In the genomic region with DNA sequence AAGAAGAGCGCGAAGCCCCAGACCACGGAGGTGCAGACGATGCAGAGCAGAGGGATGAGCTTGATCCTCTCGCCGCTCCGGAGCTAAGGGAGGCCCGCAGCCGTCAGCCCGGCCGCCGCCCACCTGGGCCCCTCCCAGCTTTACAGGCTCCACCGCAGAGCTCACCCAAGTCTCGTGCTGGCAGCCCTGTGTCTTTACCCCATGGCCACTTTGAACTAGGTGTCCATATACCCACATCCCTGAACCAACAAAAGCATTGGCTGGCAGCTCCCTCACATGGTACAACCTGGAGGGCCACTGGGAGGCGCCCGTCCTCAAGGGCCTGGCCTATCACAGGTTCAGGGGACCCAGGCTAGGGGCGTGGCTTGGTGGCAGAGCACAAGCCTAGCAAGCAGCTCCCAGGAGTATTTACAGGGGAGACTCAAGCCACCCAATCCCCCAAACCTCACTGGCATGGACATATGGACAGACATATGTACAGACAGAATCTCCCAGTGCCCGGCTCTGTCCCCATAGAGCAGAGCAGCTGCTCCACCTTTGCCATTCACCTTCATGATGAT, we compare ENCODE assay signal across 8 mouse cellular contexts. TPM values are rescaled to one million over a fixed set of nuclear protein-coding genes. Genes with fewer than 3 reads are reported as not detected.
DNase-seq lines count a peak whose midpoint lies in the region; ATAC-seq lines count a peak whose summit lies in the region.

No protein-coding gene starts in this region.

- DNase-seq in heart, adult 11 months, result peak; percentile 92
- no peak for DNase-seq in heart, postnatal 25 days (ENCODE audit: low spot score)
- DNase-seq in retina, postnatal 1 day, result peak; percentile 22
- no peak for DNase-seq in retina, embryonic 14.5 days (ENCODE audit: low spot score)
- DNase-seq in cerebellum, postnatal 25 days, result peak; percentile 50 to 70
- DNase-seq in right cerebral cortex, postnatal 4 days, result no peak
- no peak for DNase-seq in urinary bladder, postnatal 25 days (ENCODE audit: low spot score)

- peak; percentile 38; the same call in 1 of the 2 replicates for ATAC-seq in megakaryocyte-erythroid progenitor cell, adult 5-6 weeks (replicated peaks; ENCODE audit: low FRiP score, low TSS enrichment, poor library complexity, severe bottlenecking)

- intact Hi-C loops in heart, postnatal 25 days (cut with DNase I), result no loop called here

RNA-seq across cellular contexts. Expression of gene Tagln, which starts 5.6 kb away (rescaled TPM):
- total RNA-seq in heart, postnatal 25 days (2021), result 10 to 100 TPM; 45.4 to 93.0 TPM
- not detected in 2 replicates for total RNA-seq in megakaryocyte-erythroid progenitor cell, adult 5-6 weeks (2014; fragmentation: Nextera tagmentation)
- not detected in 2 replicates for total RNA-seq in megakaryocyte-erythroid progenitor cell, adult 5-6 weeks (2017)

RNA-seq across cellular contexts. Expression of gene Sidt2, which starts 13.6 kb away (rescaled TPM):
- total RNA-seq in heart, postnatal 25 days (2021), result 10 to 100 TPM; 70.9 to 76.5 TPM
- 45.6 and 50.6 TPM in 2 replicates for total RNA-seq in megakaryocyte-erythroid progenitor cell, adult 5-6 weeks (2014; fragmentation: Nextera tagmentation)
- 10.8 and 29.2 TPM in 2 replicates for total RNA-seq in megakaryocyte-erythroid progenitor cell, adult 5-6 weeks (2017)

RNA-seq across cellular contexts. Expression of gene Rnf214, which starts 34.7 kb away (rescaled TPM):
- total RNA-seq in heart, postnatal 25 days (2021), result 10 to 100 TPM; 30.6 to 31.4 TPM
- 34.7 and 48.2 TPM in 2 replicates for total RNA-seq in megakaryocyte-erythroid progenitor cell, adult 5-6 weeks (2014; fragmentation: Nextera tagmentation)
- total RNA-seq in megakaryocyte-erythroid progenitor cell, adult 5-6 weeks (2017), result 22.6 and 26.0 TPM in 2 replicates

RNA-seq across cellular contexts. Expression of gene Pcsk7, which starts 35.1 kb away (rescaled TPM):
- total RNA-seq in heart, postnatal 25 days (2021), result 10 to 100 TPM; 17.1 to 18.9 TPM
- 17.4 and 24.5 TPM in 2 replicates for total RNA-seq in megakaryocyte-erythroid progenitor cell, adult 5-6 weeks (2014; fragmentation: Nextera tagmentation)
- total RNA-seq in megakaryocyte-erythroid progenitor cell, adult 5-6 weeks (2017), result 11.9 and 15.8 TPM in 2 replicates

Comparison
In these comparisons a context has a peak if more than half of its experiments do, and no peak if none do; other contexts are left out.
1. DNase-seq: peak in heart, adult 11 months (single experiment), retina, postnatal 1 day (single experiment) and cerebellum, postnatal 25 days (2 of 2); none in heart, postnatal 25 days (single experiment), retina, embryonic 14.5 days (single experiment), right cerebral cortex, postnatal 4 days (single experiment) and urinary bladder, postnatal 25 days (single experiment).
2. RNA of gene Tagln, which starts 5.6 kb away (total RNA-seq): 45.4 to 93.0 TPM in heart, postnatal 25 days; not detected in megakaryocyte-erythroid progenitor cell, adult 5-6 weeks; every median in the first group is over 10 times any median in the second.